Mouse (Mus musculus): ENCODE measurements around the gene Strn4.

DNA sequence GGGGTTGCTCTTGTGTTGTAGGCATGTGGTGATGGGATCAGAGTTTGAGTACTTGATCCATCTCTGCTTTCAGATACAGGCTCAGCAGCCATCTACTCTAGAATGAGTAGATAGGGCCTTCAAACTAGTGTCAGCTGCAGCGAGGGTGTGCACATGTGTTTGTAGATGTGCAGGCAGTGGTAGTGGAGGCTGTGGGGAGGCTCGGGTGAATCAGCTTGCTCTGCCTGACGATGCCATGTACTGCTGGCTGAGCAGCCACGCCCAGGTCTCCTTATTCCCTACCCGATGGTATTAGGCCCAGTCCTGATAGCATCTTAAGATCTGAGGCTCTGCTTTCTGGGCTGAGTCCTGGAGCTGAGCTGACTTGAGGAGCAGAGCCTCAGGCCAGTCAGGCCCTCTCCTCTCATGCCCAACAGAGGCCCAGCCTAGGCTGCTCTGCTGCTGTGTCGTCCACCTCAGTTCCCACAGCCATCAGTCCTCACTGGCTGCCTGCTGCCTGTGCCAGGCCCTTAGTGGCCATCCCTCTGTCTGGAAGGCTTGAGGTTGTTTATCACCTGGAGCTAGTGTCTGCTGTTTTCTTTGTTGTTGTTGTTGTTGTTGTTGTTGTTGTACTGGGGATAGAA, 23.2 kb downstream of the Strn4 start:
- TF ChIP-seq GATA1 (IDR thresholded peaks at IDR 0.05; ENCODE audit: borderline replicate concordance, low read length) (no peak), FLI1 (IDR thresholded peaks at IDR 0.05; ENCODE audit: low read length) (no peak)

Data from megakaryocyte, embryonic 14.5 days (primary cell).